Mouse (Mus musculus): ENCODE data around the gene Slco3a1.

DNA sequence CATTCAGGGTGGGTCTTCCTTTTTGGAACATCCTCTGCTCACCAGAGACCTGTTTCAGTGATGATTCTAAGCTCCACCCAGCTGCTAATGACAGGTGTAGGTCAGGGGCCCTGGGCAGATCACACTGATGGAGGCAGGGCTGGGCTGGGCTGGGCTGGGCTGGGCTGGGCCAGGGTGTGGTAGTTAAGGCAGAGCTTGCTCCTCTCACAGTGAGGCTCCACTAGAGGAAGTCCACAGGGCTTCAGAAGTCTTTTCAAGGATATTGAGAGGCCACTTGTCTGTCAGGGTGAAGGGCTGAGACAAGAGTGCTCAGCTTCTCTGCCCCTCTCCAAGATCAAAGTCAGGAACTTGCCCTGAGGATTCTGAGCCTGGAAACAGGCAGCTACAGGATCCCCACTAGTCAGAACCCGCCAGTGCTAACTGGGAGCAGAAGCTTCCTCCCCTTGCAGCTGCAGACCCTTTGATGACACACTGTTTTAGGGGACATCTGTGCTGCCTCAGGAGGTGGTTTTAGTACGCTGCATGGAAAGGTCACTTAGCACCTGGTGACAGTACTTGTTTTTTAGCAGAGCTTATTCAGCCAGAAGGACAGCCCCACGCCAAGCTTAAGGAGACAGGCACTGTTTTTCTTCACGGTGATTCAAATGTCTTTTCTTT lies 213.3 kb downstream of the Slco3a1 start:
- TF ChIP-seq GATA1 (IDR thresholded peaks at IDR 0.05; ENCODE audit: borderline replicate concordance, low read length) (no peak), FLI1 (IDR thresholded peaks at IDR 0.05; ENCODE audit: low read length) (no peak)
